Mouse (Mus musculus) gonadal fat pad, adult 2 months (tissue): ENCODE results near the gene Rcor1. TPM values are rescaled to one million over a fixed set of nuclear protein-coding genes. Genes with fewer than 3 reads are reported as not detected.

Source experiments
- DNase-seq: peaks from one replicate; pipeline ENCODE4 v3.0.0-alpha.2; 2012; ENCODE audit warnings: low read depth
- polyA plus RNA-seq: library from polyadenylated mRNA; depleted of rRNA; stranded (reverse); fragments of >200 nt; gene quantifications from 2 replicates; pipeline ENCODE4 v1.2.3, GENCODE M21; 2012; rRNA removed

The Rcor1 gene
- polyA plus RNA-seq, 1 experiment = 7.6 TPM

GRCm38 (mm10) chr12:111162312-111163061 is 123.3 kb downstream of the Rcor1 start:
- DNase-seq = no peak

GRCm38 (mm10) chr12:111164310-111164751 is 125.2 kb downstream of the Rcor1 start:
- DNase-seq = no peak

GRCm38 (mm10) chr12:111165146-111165812 is 126.1 kb downstream of the Rcor1 start:
- no peak for DNase-seq

Other genes starting within 250 kb of the Rcor1 start
- 1.9 and 3.1 TPM in 2 replicates for gene Mok, start 198.4 kb upstream of the Rcor1 start, polyA plus RNA-seq
- 7.0 and 8.2 TPM in 2 replicates for gene Zfp839, start 189.1 kb upstream of the Rcor1 start, polyA plus RNA-seq
- 36.5 and 47.3 TPM in 2 replicates for gene Cinp, start 150.2 kb upstream of the Rcor1 start, polyA plus RNA-seq
- 7.0 and 7.9 TPM in 2 replicates for gene Tecpr2, start 150.1 kb upstream of the Rcor1 start, polyA plus RNA-seq
- 31.7 and 34.5 TPM in 2 replicates for gene Ankrd9, start 60.3 kb upstream of the Rcor1 start, polyA plus RNA-seq
- 13.1 and 14.5 TPM in 2 replicates for gene Traf3, start 127.0 kb downstream of the Rcor1 start, polyA plus RNA-seq
- gene 4930595D18Rik, start 145.1 kb downstream of the Rcor1 start, polyA plus RNA-seq = not detected in 2 replicates
- gene Amn, start 231.7 kb downstream of the Rcor1 start, polyA plus RNA-seq = 0.38 and 0.71 TPM in 2 replicates